13 mouse cellular contexts compared by ENCODE assay signal in genomic region chr3:132814791-132815496, GRCm38 (mm10).
DNase-seq lines count a peak whose midpoint lies in the region; ATAC-seq and TF ChIP-seq lines count a peak whose summit lies in the region.
"Had no signal": no experiment of that assay in that cellular context is flagged by ENCODE, and none has a peak within 500 bp of the region (broad histone marks: within the 10 kb centered on the region; RNA-seq: fewer than 3 reads in every experiment).

No protein-coding gene starts in this region.

- H3K9ac ChIP-seq in kidney, postnatal 0 days (ENCODE audit: low read depth, low read length) = no peak overlapping the region
- no peak overlapping the region for H3K9ac ChIP-seq in kidney, embryonic 16.5 days (replicated peaks; ENCODE audit: low read length)
- H3K9ac ChIP-seq in liver, embryonic 14.5 days (replicated peaks) = no peak overlapping the region
- H3K9ac ChIP-seq in forebrain, embryonic 13.5 days = no peak overlapping the region
- no peak overlapping the region for H3K9ac ChIP-seq in forebrain, embryonic 11.5 days (ENCODE audit: low read length)
- H3K9ac ChIP-seq: embryonic facial prominence, embryonic 15.5 days had no signal

- no peak for DNase-seq in kidney, postnatal 0 days (ENCODE audit: low spot score)
- DNase-seq in MEL-GATA-1-ER (ENCODE audit: extremely low read depth, low read depth) = peak; percentile 32
- DNase-seq in liver, embryonic 14.5 days (ENCODE audit: low read depth in 3 of 3, low spot score in 3 of 3) = peak; percentile 16 to 29 (median 18)
- DNase-seq in thymus, postnatal 0 days (ENCODE audit: low spot score) = no peak
- DNase-seq in forebrain, embryonic 11.5 days (ENCODE audit: low spot score) = no peak
- DNase-seq: cerebellum, adult 11 months; gastrocnemius, adult 2 months had no signal

- H3K36me3 ChIP-seq in kidney, postnatal 0 days (ENCODE audit: insufficient read depth, low read length) = 0 out of 2 replicates have a peak, but pooled peaks cover 2% of the 10 kb centered on the region
- 0 out of 2 replicates have a peak, but pooled peaks cover 3% of the 10 kb centered on the region for H3K36me3 ChIP-seq in kidney, embryonic 16.5 days (ENCODE audit: insufficient read depth, low read length)
- H3K36me3 ChIP-seq in liver, embryonic 14.5 days (replicated peaks; ENCODE audit: control insufficient read depth, insufficient read depth, low read depth) = no peaks in the 10 kb centered on the region
- peaks cover 6% of the 10 kb centered on the region; the same call in 1 of the 2 replicates for H3K36me3 ChIP-seq in forebrain, embryonic 13.5 days (ENCODE audit: poor library complexity, severe bottlenecking)
- no peaks in the 10 kb centered on the region for H3K36me3 ChIP-seq in forebrain, embryonic 11.5 days (ENCODE audit: control insufficient read depth, insufficient read depth, low read length)

- no peak overlapping the region for H3K4me3 ChIP-seq in kidney, postnatal 0 days (replicated peaks; ENCODE audit: low read depth, low read length)
- H3K4me3 ChIP-seq in kidney, embryonic 16.5 days (ENCODE audit: low read length) = no peak overlapping the region
- no peak overlapping the region for H3K4me3 ChIP-seq in liver, embryonic 14.5 days (ENCODE audit: insufficient read depth in 1 of 2, low read depth in 2 of 2, low read length in 2 of 2)
- no peak overlapping the region for H3K4me3 ChIP-seq in forebrain, embryonic 13.5 days
- no peak overlapping the region for H3K4me3 ChIP-seq in forebrain, embryonic 11.5 days (ENCODE audit: low read depth, low read length)
- H3K4me3 ChIP-seq: embryonic facial prominence, embryonic 15.5 days; gastrocnemius, adult 2 months had no signal

- 84% methylated on average over 10 of the region's 10 CpGs for WGBS in kidney, postnatal 0 days
- WGBS in kidney, embryonic 16.5 days = 85% methylated on average over 10 of the region's 10 CpGs
- WGBS in liver, embryonic 14.5 days (ENCODE audit: insufficient replicate concordance) = 54% methylated on average over 10 of the region's 10 CpGs
- 96% methylated on average over 10 of the region's 10 CpGs for WGBS in forebrain, embryonic 13.5 days
- 92% methylated on average over 10 of the region's 10 CpGs for WGBS in forebrain, embryonic 11.5 days

- no peak overlapping the region for H3K4me2 ChIP-seq in kidney, postnatal 0 days (ENCODE audit: low read length)
- no peak overlapping the region for H3K4me2 ChIP-seq in kidney, embryonic 16.5 days (replicated peaks; ENCODE audit: low read depth, low read length)
- no peak overlapping the region for H3K4me2 ChIP-seq in liver, embryonic 14.5 days (ENCODE audit: low read depth)
- no peak overlapping the region for H3K4me2 ChIP-seq in forebrain, embryonic 13.5 days
- no peak overlapping the region for H3K4me2 ChIP-seq in forebrain, embryonic 11.5 days (ENCODE audit: low read depth, low read length, severe bottlenecking)
- H3K4me2 ChIP-seq: embryonic facial prominence, embryonic 15.5 days had no signal

- H3K9me3 ChIP-seq in kidney, postnatal 0 days (replicated peaks; ENCODE audit: low read length) = no peaks in the 10 kb centered on the region
- no peaks in the 10 kb centered on the region for H3K9me3 ChIP-seq in kidney, embryonic 16.5 days (ENCODE audit: low read length)
- no peaks in the 10 kb centered on the region for H3K9me3 ChIP-seq in liver, embryonic 14.5 days (ENCODE audit: control insufficient read depth, low read length)
- H3K9me3 ChIP-seq in forebrain, embryonic 13.5 days (replicated peaks) = no peaks in the 10 kb centered on the region
- no peaks in the 10 kb centered on the region for H3K9me3 ChIP-seq in forebrain, embryonic 11.5 days (ENCODE audit: control insufficient read depth, low read length)
- H3K9me3 ChIP-seq: embryonic facial prominence, embryonic 15.5 days had no signal

- no peaks in the 10 kb centered on the region for H3K27me3 ChIP-seq in kidney, postnatal 0 days (ENCODE audit: insufficient read depth, low read length)
- no peaks in the 10 kb centered on the region for H3K27me3 ChIP-seq in kidney, embryonic 16.5 days (ENCODE audit: insufficient read depth, low read length)
- H3K27me3 ChIP-seq in liver, embryonic 14.5 days (ENCODE audit: control insufficient read depth, insufficient read depth, low read length) = no peaks in the 10 kb centered on the region
- H3K27me3 ChIP-seq in forebrain, embryonic 13.5 days = no peaks in the 10 kb centered on the region
- no peaks in the 10 kb centered on the region for H3K27me3 ChIP-seq in forebrain, embryonic 11.5 days (ENCODE audit: control insufficient read depth, insufficient read depth, low read length)
- H3K27me3 ChIP-seq: embryonic facial prominence, embryonic 15.5 days had no signal

- H3K4me1 ChIP-seq in kidney, postnatal 0 days (replicated peaks; ENCODE audit: insufficient read depth, low read length) = no peaks in the 10 kb centered on the region
- H3K4me1 ChIP-seq in kidney, embryonic 16.5 days (ENCODE audit: insufficient read depth, low read length) = no peaks in the 10 kb centered on the region
- peaks cover 31 to 36% of the 10 kb centered on the region in 2 experiments for H3K4me1 ChIP-seq in liver, embryonic 14.5 days (replicated peaks; ENCODE audit: control insufficient read depth in 2 of 2, insufficient read depth in 2 of 2, low read length in 1 of 2)
- no peaks in the 10 kb centered on the region for H3K4me1 ChIP-seq in forebrain, embryonic 13.5 days
- no peaks in the 10 kb centered on the region for H3K4me1 ChIP-seq in forebrain, embryonic 11.5 days (replicated peaks; ENCODE audit: control insufficient read depth, insufficient read depth, low read length)

- H3K27ac ChIP-seq in kidney, postnatal 0 days = no peak overlapping the region
- H3K27ac ChIP-seq in kidney, embryonic 16.5 days (ENCODE audit: low read length) = no peak overlapping the region
- no peak overlapping the region for H3K27ac ChIP-seq in liver, embryonic 14.5 days
- no peak overlapping the region for H3K27ac ChIP-seq in forebrain, embryonic 13.5 days
- no peak overlapping the region for H3K27ac ChIP-seq in forebrain, embryonic 11.5 days (ENCODE audit: low read depth, low read length)
- H3K27ac ChIP-seq: embryonic facial prominence, embryonic 15.5 days; gastrocnemius, adult 2 months had no signal

- peak; percentile 73 for TF ChIP-seq EP300 in liver, embryonic 14.5 days (IDR thresholded peaks at IDR 0.05; ENCODE audit: low read depth)

- TF ChIP-seq CTCF in kidney, postnatal 0 days (IDR thresholded peaks at IDR 0.05; ENCODE audit: low read depth) = no peak
- no peak for TF ChIP-seq CTCF in liver, embryonic 14.5 days (IDR thresholded peaks at IDR 0.05; ENCODE audit: low read depth)

- peak; percentile 68; the same call in 1 of the 2 replicates for ATAC-seq in kidney, postnatal 0 days (replicated peaks; ENCODE audit: low FRiP score, low read depth)
- ATAC-seq in kidney, embryonic 16.5 days (ENCODE audit: low FRiP score, low TSS enrichment) = no peak
- ATAC-seq in liver, embryonic 14.5 days (ENCODE audit: insufficient read depth) = peak; percentile 66
- peak; percentile 76 for ATAC-seq in megakaryocyte, adult 5-6 weeks (ENCODE audit: poor library complexity, severe bottlenecking)
- no peak for ATAC-seq in forebrain, embryonic 13.5 days
- ATAC-seq in forebrain, embryonic 11.5 days (replicated peaks; ENCODE audit: low FRiP score) = no peak
- ATAC-seq: activated CD4-positive, CD25-positive, alpha-beta regulatory T cell, adult 4 months; forebrain, embryonic 14.5 days had no signal

Comparison
In these comparisons a context has a peak if more than half of its experiments do, and no peak if none do; other contexts are left out.
1. ATAC-seq: peak in kidney, postnatal 0 days (single experiment), liver, embryonic 14.5 days (single experiment) and megakaryocyte, adult 5-6 weeks (single experiment); none in kidney, embryonic 16.5 days (single experiment), forebrain, embryonic 13.5 days (single experiment) and forebrain, embryonic 11.5 days (single experiment).
2. DNase-seq: peak in MEL-GATA-1-ER (single experiment) and liver, embryonic 14.5 days (3 of 3); none in kidney, postnatal 0 days (single experiment), thymus, postnatal 0 days (single experiment) and forebrain, embryonic 11.5 days (single experiment).